Mouse (Mus musculus) embryonic fibroblast, embryonic 13.5 days (primary cell): ENCODE data around the gene Cmya5. TPM values are rescaled to one million over a fixed set of nuclear protein-coding genes. Genes with fewer than 3 reads are reported as not detected.

Experiments
- H3K27ac ChIP-seq: 2 replicates; pipeline ENCODE4 v1.5.1; 2012; ENCODE audit warnings: low read length, control low read depth, inconsistent platforms; ENCODE audit not compliant: insufficient read depth
- H3K4me1 ChIP-seq: 2 replicates; pipeline ENCODE4 v1.6.1; 2011; ENCODE audit warnings: low read length; ENCODE audit not compliant: control insufficient read depth, insufficient read depth
- H3K4me3 ChIP-seq: 2 replicates; pipeline ENCODE4 v1.5.1; 2011; ENCODE audit warnings: mild to moderate bottlenecking, control low read depth, low read length; ENCODE audit not compliant: insufficient read depth
- CTCF ChIP-seq: IDR thresholded peaks from 2 replicates; pipeline ENCODE4 v1.5.1; 2011; ENCODE audit warnings: mild to moderate bottlenecking, control low read depth, low read length, moderate library complexity, borderline replicate concordance; ENCODE audit not compliant: insufficient read depth
- POLR2A ChIP-seq: IDR thresholded peaks from 2 replicates; pipeline ENCODE4 v1.6.1; 2011; ENCODE audit warnings: low read depth, mild to moderate bottlenecking, control low read depth, low read length, moderate library complexity
- polyA plus RNA-seq: library from polyadenylated mRNA; stranded (reverse); fragments of >200 nt; gene quantifications from 2 replicates; pipeline ENCODE4 v1.2.4, GENCODE M21; 2011; ENCODE audit warnings: low read depth; ENCODE audit not compliant: missing spikeins, insufficient read length

The Cmya5 gene
- polyA plus RNA-seq, 1 experiment = 1.4 TPM

GRCm38 (mm10) chr13:93130674-93131073 lies 13.8 kb downstream of the Cmya5 start:
- H3K4me1 ChIP-seq = no peaks in the 10 kb centered on the region
- TF ChIP-seq CTCF (no peak), POLR2A (no peak)
- H3K27ac ChIP-seq = no peak overlapping the region
- H3K4me3 ChIP-seq = no peak overlapping the region

GRCm38 (mm10) chr13:93128961-93129360 lies 15.6 kb downstream of the Cmya5 start:
- no peaks in the 10 kb centered on the region for H3K4me1 ChIP-seq
- H3K4me3 ChIP-seq = no peak overlapping the region
- TF ChIP-seq POLR2A (no peak), CTCF (no peak)
- no peak overlapping the region for H3K27ac ChIP-seq

DNA sequence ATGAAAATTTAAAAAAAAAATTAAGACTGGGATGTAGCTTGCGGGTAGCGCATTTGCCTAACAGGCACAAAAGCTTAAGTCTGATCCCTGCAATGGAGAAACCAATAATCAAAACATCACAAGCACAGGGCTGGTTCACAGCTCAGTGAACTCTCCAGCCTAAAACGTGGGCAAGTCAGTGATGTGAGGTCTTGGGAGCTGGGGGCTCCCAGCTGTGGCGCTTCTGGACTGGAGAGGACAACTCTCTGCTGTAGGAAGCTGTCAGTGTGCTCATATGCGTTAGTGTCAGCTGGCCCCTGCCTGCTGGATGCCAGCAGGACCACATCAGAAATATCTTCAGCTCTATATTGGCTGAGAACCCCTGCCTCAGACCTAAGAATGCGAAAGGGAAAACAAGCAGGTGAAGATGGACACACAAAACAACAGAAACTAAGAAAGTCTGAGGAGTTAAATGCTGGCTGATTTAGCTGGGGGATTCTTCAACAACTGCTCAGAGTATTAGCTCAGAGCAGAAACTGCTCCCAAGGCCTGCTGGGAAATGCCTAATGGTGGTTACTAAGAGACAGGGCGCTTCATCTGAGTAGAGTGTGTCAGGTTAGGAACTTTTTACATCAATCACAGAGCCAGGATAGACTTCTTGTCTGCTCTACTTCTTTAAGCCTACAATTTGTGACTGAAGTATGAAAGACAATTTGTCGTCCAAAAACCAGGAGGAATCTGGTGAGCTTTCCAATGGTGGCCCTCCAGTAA lies 16.2 kb downstream of the Cmya5 start:
- no peak overlapping the region for H3K27ac ChIP-seq
- H3K4me1 ChIP-seq = no peaks in the 10 kb centered on the region
- TF ChIP-seq CTCF (no peak), POLR2A (no peak)
- no peak overlapping the region for H3K4me3 ChIP-seq

GRCm38 (mm10) chr13:93122321-93122720 lies 22.2 kb downstream of the Cmya5 start:
- no peak overlapping the region for H3K4me3 ChIP-seq
- TF ChIP-seq POLR2A = no peak
- TF ChIP-seq CTCF = no peak
- no peaks in the 10 kb centered on the region for H3K4me1 ChIP-seq
- H3K27ac ChIP-seq = no peak overlapping the region

GRCm38 (mm10) chr13:93117241-93117640 lies 27.3 kb downstream of the Cmya5 start:
- no peaks in the 10 kb centered on the region for H3K4me1 ChIP-seq
- TF ChIP-seq CTCF (no peak), POLR2A (no peak)
- H3K4me3 ChIP-seq = no peak overlapping the region

DNA sequence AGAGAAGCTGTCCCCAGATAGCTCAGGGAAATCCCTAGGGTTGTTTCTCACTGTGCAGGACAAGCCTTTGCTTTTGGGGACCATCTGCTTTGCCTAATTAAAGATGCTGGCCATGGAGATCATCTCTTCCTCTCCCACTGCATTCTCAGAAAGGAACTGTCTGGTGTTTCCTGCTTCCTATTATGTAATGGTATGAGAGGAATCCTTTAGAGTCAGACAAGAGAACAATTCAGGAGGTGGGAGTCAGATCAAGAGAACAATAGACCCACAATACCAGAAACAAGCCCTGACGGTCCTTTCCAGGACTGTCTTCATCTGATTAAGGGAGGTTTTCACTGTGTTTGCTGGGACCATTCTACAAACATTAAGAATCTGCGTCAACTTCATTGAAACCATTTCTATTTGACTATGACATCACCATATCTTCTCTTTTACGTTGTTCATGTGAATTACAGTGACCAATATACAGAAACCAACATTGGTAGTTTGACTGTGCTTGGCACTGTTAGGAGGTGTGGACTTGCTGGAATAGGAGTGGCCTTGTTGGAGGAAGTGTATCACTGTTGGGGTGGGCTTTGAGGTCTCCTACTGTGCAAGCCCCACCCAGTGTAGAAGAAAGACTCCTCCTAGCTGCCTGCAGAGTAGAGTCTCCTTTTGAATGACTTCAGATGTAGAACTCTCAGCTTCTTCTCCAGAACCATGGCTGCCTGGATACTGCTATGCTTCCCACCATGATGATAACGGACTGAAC lies 42.0 kb downstream of the Cmya5 start:
- TF ChIP-seq POLR2A (no peak), CTCF (no peak)
- H3K4me3 ChIP-seq = no peak overlapping the region
- no peak overlapping the region for H3K27ac ChIP-seq
- H3K4me1 ChIP-seq = no peaks in the 10 kb centered on the region

More at GRCm38 (mm10) chr13:93117241-93117640, 27.3 kb downstream of the Cmya5 start:
- H3K27ac ChIP-seq = no peak overlapping the region

DNA sequence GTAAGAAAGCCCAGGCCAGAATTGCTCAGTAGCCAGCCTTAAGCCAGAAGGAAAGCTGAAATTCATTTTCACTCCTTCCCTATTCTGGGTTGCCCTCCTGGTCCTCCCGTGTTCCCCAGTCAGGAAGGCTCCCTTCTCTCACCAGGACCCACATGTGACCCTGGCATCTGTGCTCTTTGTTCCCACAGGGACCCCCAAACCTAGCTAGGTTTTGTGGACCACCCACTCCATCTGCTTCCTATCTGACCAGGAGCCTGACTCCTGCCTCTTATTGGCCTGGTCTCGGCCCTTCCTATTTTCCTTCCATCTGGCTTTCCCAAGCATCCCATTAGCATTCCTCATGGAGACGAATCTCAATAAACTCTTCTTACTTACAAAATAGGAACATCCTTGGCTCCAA lies 45.9 kb downstream of the Cmya5 start:
- Histone ChIP-seq H3K4me1 (no peaks in the 10 kb centered on the region), H3K4me3 (no peak overlapping the region), H3K27ac (no peak overlapping the region)
- TF ChIP-seq CTCF (no peak), POLR2A (no peak)

GRCm38 (mm10) chr13:93096643-93097042 lies 47.9 kb downstream of the Cmya5 start:
- TF ChIP-seq POLR2A = no peak
- TF ChIP-seq CTCF = no peak
- Histone ChIP-seq H3K4me3 (no peak overlapping the region), H3K4me1 (no peaks in the 10 kb centered on the region)

GRCm38 (mm10) chr13:93095097-93095791 lies 49.3 kb downstream of the Cmya5 start:
- H3K27ac ChIP-seq = no peak overlapping the region
- H3K4me3 ChIP-seq = no peak overlapping the region
- no peaks in the 10 kb centered on the region for H3K4me1 ChIP-seq
- no peak for TF ChIP-seq CTCF

More at GRCm38 (mm10) chr13:93096643-93097042, 47.9 kb downstream of the Cmya5 start:
- H3K27ac ChIP-seq = no peak overlapping the region

- Histone ChIP-seq H3K4me1 (no peaks in the 10 kb centered on the region), H3K27ac (no peak overlapping the region), H3K4me3 (no peak overlapping the region)
- no peak for TF ChIP-seq CTCF
- no peak for TF ChIP-seq POLR2A
These were observed 50.2 kb downstream of the Cmya5 start for GRCm38 (mm10) chr13:93094204-93094935.
